Mouse (Mus musculus) adrenal gland, adult 10 weeks (tissue): Measurements from ENCODE around the gene Aurkb. TPM values are rescaled to one million over a fixed set of nuclear protein-coding genes. Genes with fewer than 3 reads are reported as not detected.

Experiments used
- polyA plus RNA-seq: library from polyadenylated mRNA; stranded (reverse); fragments of 350-450 nt; fragmentation: Illumina TruSeq; extraction: RNeasy Lipid Tissue Mini Kit (QIAGEN cat#74804); gene quantifications from one replicate; pipeline ENCODE4 v1.2.3, GENCODE M21; 2014; ENCODE audit warnings: low read depth, low replicate concordance

Aurkb gene
- 1.4 TPM for polyA plus RNA-seq

DNA sequence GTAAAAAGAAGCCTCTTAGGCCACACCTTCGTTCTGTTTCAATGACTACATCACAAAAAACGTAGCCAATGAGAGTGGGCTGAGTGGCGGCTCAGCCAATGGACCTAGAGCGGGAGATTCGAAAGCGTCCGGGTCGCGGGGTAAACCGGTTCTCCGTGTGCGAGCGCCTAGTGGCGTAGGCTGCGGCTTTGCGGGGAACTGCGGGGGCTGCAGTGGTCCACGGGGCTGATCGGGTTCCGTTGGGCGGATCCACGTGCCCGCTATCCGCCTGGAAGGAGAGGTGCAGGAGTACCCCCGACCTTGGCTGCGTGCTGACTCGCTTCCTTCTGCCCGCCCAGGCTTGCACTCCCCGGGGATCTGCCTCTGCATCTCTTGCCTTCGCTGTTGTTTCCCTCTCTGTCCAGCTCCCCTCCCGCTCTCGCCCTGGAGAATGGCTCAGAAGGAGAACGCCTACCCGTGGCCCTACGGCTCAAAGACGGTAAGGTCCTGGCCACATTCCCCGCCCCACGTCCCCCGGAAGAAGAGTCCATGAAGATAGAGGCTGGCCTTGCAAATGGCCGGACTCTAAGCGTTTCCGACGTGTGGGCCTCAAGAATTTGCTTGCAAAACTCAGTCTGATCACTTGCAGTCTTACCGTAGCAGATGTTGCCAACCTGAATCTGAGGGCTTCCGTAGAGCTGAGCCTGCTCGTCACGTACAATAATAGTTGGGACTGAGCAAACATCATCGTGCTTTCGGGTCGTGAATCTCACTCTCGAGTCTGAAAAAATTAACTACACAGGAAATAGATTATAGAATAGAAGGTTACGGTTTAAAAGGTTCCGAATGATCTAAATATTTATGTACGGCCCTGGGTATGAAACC, at the start of gene Aurkb:
Aurkb (plus strand) TSS at position 117 of the 864 bp plus-strand sequence.

DNA sequence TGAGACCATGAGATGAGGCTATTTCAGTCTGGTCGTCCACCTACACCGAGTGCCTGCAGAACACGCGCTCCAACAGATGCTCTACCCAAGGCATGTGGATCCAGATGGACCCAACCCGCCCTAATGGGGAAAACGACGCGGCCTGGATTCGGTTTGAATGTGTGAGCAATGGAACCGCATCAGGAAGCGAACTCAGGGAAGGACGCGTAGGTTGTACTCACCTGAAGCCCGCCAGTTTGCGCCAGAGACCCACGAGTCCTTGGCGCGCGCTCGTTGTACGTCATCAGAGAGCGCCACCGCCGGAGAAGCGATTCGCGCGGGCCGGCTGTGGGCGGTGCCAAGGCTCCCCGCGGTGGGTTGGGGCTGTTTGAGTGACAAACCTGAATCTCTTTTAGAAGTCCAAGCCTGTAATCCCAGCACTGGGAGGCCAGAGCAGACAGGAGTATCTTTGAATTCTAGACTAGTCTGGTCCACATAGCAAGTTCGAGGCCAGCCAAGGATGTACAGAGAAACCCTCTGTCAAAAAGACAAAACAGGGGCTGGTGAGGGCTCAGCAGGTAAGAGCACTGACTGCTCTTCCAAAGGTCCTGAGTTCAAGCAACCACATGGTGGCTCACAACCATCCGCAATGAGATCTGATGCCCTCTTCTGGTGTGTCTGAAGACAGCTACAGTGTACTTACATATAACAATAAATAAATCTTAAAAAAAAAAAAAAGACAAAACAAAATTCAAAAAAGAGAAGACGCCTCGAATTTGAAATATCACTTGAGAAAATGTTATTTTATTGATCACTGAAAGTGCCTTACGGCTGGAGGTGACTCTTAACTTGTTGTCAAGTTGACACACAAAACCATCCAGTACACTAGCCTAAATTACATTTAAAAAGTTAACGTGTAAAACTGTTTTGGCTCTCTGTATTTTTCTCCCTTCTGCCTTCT, 37.0 kb upstream of the Aurkb start, which contains the start of gene Pfas:
Pfas (minus strand) TSS at position 279 of the 940 bp plus-strand sequence.

DNA sequence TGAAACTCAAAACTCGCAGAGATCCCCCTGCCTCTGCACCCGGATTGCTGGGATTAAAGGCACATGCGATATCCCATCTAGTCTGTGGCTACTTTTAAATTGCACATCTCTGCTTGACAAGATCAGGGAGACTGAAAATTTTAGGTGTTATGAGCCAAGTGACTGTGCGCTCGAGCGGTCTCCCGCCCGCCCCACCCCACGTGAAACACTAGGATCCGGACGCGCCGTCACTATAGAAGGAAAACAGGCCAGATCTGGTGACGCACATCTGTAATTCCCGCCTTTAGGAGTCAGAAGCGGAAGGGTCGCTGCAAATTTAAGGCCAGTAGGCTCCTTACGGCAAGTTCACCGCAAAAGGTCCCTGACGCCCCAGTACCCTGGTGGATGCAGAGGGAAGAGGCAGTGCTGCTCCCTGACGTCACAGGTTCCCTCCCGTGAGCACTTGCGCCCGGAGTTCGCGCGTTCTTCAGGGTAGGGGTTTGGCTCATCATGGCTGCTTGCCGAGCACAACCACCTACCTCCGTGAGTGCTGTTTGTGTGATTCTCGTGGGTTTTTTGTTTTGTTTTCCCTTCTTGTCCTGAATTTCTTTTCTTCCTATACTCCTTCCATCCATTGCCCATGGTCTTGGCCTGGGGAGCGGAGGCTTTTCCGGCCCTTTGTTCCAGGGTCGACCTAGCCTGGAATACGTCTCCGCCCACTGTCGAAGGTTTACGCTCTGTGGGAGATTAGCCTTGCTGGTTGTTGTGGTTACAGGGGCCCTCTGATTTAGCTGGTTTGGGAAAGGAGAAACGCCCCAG, 29.6 kb upstream of the Aurkb start, which contains the start of gene Ctc1:
Ctc1 (plus strand) TSS at position 268 of the 798 bp plus-strand sequence.

DNA sequence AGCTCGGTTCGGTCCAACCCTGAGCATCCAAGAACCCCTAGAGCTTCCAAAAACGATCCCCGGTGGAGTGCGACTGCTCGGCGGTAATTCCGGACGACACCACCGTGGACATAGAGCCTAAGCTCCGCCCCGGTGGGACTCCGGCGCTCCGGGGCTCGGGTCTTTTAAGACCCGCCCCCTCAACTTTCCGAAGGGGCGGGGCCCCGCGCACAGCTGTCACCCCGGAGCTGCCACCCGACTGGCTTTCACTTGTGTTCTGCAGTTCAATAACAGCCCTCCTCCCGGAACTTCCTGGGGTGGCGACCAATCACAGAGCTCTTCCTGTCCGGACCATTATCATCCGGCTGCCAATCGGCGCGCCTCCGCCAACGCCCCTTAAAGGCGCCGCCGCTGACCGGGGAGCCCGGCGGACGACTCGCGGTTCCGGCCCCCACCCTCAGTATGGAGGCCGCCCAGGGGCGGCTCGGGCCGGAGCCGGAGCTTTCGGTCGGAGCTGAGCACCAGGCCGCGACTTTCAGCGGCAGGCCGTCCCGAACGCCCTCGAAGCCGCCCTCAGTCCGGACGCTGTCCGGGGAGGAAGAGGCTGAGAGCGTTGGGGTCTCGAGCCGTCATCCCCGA, 14.0 kb downstream of the Aurkb start, which contains the start of gene Borcs6:
Borcs6 (plus strand) TSS at position 361 of the 618 bp plus-strand sequence.

DNA sequence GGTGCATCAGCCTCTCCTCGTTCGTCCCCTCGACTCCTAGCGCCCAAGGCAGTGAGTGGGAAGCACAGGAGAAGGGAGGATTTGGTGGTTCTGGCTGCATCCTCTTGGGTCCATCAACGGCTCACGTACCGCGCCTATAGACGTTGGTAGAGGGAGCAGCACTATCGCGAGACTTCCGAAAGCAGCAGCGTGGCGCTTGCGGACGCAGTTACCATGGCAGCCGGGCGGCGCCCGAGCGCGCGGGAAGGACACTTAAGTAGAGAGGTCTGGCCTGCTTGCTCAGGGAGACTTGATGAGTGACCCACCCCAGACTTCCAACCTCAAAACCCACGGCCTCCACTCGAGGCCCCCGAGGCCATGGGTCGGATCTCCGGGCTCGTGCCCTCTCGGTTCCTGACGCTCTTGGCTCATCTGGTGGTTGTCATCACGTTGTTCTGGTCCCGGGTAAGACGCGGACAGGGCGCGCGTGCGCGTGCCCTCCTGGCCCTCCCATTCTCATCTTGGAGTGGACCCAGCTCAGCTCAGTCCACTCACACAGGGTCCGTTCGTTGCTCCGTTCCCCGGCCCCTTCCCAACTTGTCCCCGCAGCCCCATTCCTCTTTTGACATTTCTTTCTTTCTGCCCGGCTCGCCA, 25.3 kb downstream of the Aurkb start, which contains the start of gene Tmem107:
Tmem107 (plus strand) TSS at position 217 of the 633 bp plus-strand sequence.

DNA sequence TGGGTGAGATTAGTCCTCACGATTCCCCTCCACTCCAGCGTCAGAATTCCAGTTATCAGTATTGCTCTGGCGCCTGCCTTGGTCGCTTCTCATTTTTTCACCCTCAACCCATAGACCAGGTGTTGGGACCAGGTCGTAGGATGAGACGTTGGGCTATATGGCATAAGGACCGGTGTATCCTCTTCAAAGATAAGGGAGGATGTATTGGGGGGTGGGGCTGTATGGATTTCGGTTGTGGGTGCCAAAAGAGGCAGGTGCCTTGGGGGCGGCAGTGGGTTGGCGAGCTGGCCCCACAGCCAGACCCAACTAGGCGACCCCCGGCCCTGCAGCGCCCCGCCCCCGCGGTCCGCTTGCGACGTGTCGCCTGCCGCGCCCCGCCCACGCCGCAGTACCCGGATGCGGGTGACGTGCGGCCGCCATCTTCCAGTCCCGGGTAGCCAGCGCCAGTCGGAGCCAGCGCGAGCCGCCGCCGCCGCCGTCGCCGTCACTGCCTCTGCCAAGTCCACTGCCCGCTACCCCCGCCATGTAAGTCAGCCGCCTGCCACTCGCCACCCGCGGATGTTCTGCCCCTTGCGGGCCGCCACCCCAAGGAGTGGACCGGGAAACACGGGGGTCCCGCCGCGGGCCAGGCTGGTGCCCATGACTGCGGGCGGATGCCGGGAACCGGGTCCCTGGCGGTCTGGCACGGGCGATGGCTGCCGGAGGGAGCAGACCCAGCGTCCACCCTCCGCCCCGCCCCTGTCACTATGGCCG, 42.8 kb downstream of the Aurkb start, which contains the start of gene Vamp2:
Vamp2 (plus strand) TSS at position 388 of the 753 bp plus-strand sequence.

DNA sequence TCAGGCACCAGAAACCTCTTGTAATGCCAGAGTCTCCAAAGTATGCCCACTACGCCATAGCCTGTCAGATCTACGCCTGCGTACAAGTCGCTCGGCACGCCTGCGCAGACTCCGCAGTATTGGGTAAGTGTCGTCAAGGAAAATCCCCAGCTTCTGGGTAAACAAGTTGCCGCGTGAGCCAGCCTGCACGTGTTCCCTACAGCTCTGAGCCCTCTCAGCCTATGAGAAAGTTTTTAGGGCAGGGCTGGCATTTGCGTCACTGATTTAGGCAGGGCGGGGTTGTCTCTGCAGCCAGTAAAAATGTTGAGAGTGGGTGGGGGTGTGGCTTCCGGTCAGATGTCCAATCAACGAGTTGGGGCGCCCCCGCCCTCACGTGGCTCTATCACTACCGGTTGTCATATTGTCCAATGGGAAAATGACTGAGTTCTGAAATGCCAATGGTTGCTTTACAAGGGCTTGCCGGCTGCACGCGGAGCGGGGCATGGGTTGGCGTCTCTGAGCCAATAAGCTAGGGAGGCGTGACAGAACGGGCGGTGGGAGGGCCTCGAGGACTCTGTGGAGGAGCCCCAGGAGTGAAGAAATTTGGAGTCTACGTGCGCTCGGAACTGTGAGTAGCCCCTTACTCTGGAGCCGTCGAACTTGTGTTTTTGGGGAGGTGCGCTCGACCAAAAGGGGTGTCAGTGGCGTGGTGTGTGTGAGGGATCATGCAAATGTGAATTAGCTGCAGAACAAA, 49.4 kb downstream of the Aurkb start, which contains the start of gene Per1:
Per1 (plus strand) TSS at position 521 of the 733 bp plus-strand sequence.

Other genes with a start within 250 kb of the Aurkb start
- gene Ndel1, start 173.8 kb upstream of the Aurkb start, polyA plus RNA-seq = 142 TPM
- not detected for gene Rnf222, start 157.1 kb upstream of the Aurkb start, polyA plus RNA-seq
- gene Rpl26, start 144.1 kb upstream of the Aurkb start, polyA plus RNA-seq = 139 TPM
- gene Odf4, start 118.6 kb upstream of the Aurkb start, polyA plus RNA-seq = not detected
- gene Arhgef15, start 88.2 kb upstream of the Aurkb start, polyA plus RNA-seq = 6.4 TPM
- 28.6 TPM for gene Slc25a35, start 77.5 kb upstream of the Aurkb start, polyA plus RNA-seq
- gene Rangrf, start 70.5 kb upstream of the Aurkb start, polyA plus RNA-seq = 6.2 TPM
- gene Pfas, start 37.2 kb upstream of the Aurkb start, polyA plus RNA-seq = 8.0 TPM
- 7.3 TPM for gene Ctc1, start 29.7 kb upstream of the Aurkb start, polyA plus RNA-seq
- gene Borcs6, start 14.1 kb downstream of the Aurkb start, polyA plus RNA-seq = 5.8 TPM
- gene Tmem107, start 25.2 kb downstream of the Aurkb start, polyA plus RNA-seq = 4.5 TPM
- gene Vamp2, start 42.8 kb downstream of the Aurkb start, polyA plus RNA-seq = 120 TPM
- 0.58 TPM for gene Per1, start 49.6 kb downstream of the Aurkb start, polyA plus RNA-seq
- not detected for gene Hes7, start 74.8 kb downstream of the Aurkb start, polyA plus RNA-seq
- gene 9130213A22Rik, start 76.9 kb downstream of the Aurkb start, polyA plus RNA-seq = not detected
- 0.17 TPM for gene Aloxe3, start 80.2 kb downstream of the Aurkb start, polyA plus RNA-seq
- gene Alox12b, start 111.3 kb downstream of the Aurkb start, polyA plus RNA-seq = not detected
- not detected for gene Alox8, start 152.2 kb downstream of the Aurkb start, polyA plus RNA-seq
- not detected for gene Gucy2e, start 191.4 kb downstream of the Aurkb start, polyA plus RNA-seq